Mouse (Mus musculus) CH12.LX (cell line): Measurements from ENCODE around the gene Emc4. TPM values are rescaled to one million over a fixed set of nuclear protein-coding genes. Genes with fewer than 3 reads are reported as not detected.

ENCODE experiments used
- DNase-seq: peaks from one replicate; pipeline ENCODE4 v3.0.0-alpha.2; 2013; ENCODE audit errors: extremely low read depth
- H3K27ac ChIP-seq: 2 replicates; pipeline ENCODE4 v1.5.1; 2012; ENCODE audit warnings: low read depth, mild to moderate bottlenecking, control low read depth, moderate library complexity; ENCODE audit not compliant: insufficient read depth
- H3K27me3 ChIP-seq: replicated peaks from 2 replicates; pipeline ENCODE3; 2012; ENCODE audit warnings: inconsistent platforms
- H3K36me3 ChIP-seq, 2 experiments: replicated peaks in 1 of 2; 2 replicates each; pipeline versions ENCODE3 to v1.6.1; 2012; ENCODE audit warnings: inconsistent platforms in 1 of 2, low read length in 1 of 2, mild to moderate bottlenecking in 1 of 2, mixed read lengths in 1 of 2, moderate library complexity in 1 of 2; ENCODE audit not compliant: control insufficient read depth in 1 of 2, insufficient read depth in 1 of 2
- H3K4me1 ChIP-seq, 2 experiments: 2 replicates each; pipeline ENCODE4 v1.6.1; 2012; ENCODE audit warnings: inconsistent platforms in 1 of 2, moderate library complexity in 1 of 2; ENCODE audit not compliant: insufficient read depth in 2 of 2, control insufficient read depth in 1 of 2
- H3K4me2 ChIP-seq: 2 replicates; pipeline ENCODE4 v1.6.1; 2012; ENCODE audit warnings: low read depth, mild to moderate bottlenecking, control low read depth; ENCODE audit not compliant: poor library complexity, insufficient read depth, severe bottlenecking
- H3K4me3 ChIP-seq, 3 experiments: fragments of 150-350 bp in 1 of 3; sonication (generic) in 1 of 3; replicated peaks in 1 of 3; 2 replicates each; pipeline versions ENCODE3 to v1.5.1; 2011 to 2012; ENCODE audit warnings: low read depth in 2 of 3, low read length in 2 of 3, mild to moderate bottlenecking in 2 of 3, moderate library complexity in 2 of 3, control low read depth in 1 of 3, improper control_type of control experiment in 1 of 3, inconsistent platforms in 1 of 3, mixed read lengths in 1 of 3; ENCODE audit not compliant: poor library complexity in 1 of 3
- H3K79me2 ChIP-seq: replicated peaks from 2 replicates; pipeline ENCODE4 v1.6.1; 2012; ENCODE audit warnings: mild to moderate bottlenecking, moderate library complexity; ENCODE audit not compliant: control insufficient read depth, poor library complexity, insufficient read depth, severe bottlenecking; ENCODE audit errors: extremely low read depth
- H3K9ac ChIP-seq: 2 replicates; pipeline ENCODE4 v1.6.1; 2012; ENCODE audit warnings: low read depth, mild to moderate bottlenecking, control low read depth, moderate library complexity; ENCODE audit not compliant: insufficient read depth
- H3K9me3 ChIP-seq: replicated peaks from 2 replicates; pipeline ENCODE3; 2012; ENCODE audit warnings: low read length, inconsistent platforms, mixed read lengths
- E2F4 ChIP-seq: IDR thresholded peaks from 2 replicates; pipeline ENCODE4 v1.6.1; 2011; ENCODE audit warnings: low read depth, low read length, improper control_type of control experiment; ENCODE audit not compliant: insufficient replicate concordance
- ELF1 ChIP-seq: IDR thresholded peaks from 2 replicates; pipeline ENCODE4 v1.6.1; 2014; ENCODE audit warnings: low read depth, mild to moderate bottlenecking, inconsistent platforms, low read length, improper control_type of control experiment
- HCFC1 ChIP-seq: IDR thresholded peaks from 2 replicates; pipeline ENCODE4 v1.6.1; 2012; ENCODE audit warnings: low read depth, mild to moderate bottlenecking, inconsistent platforms, low read length, improper control_type of control experiment
- IRF4 ChIP-seq: IDR thresholded peaks from 2 replicates; pipeline ENCODE4 v1.6.1; 2014; ENCODE audit warnings: low read depth, mild to moderate bottlenecking, inconsistent platforms, low read length, improper control_type of control experiment
- MAZ ChIP-seq: IDR thresholded peaks from 2 replicates; pipeline ENCODE4 v1.6.1; 2012; ENCODE audit warnings: low read depth, mild to moderate bottlenecking, inconsistent platforms, low read length, improper control_type of control experiment, moderate library complexity
- MXI1 ChIP-seq: IDR thresholded peaks from 2 replicates; pipeline ENCODE4 v1.6.1; 2011; ENCODE audit warnings: mild to moderate bottlenecking, low read depth, low read length, improper control_type of control experiment
- NRF1 ChIP-seq: IDR thresholded peaks from 2 replicates; pipeline ENCODE4 v1.6.1; 2014; ENCODE audit warnings: low read depth, mild to moderate bottlenecking, inconsistent platforms, low read length, improper control_type of control experiment, moderate library complexity
- POLR2AphosphoS2 ChIP-seq: IDR thresholded peaks from 2 replicates; pipeline ENCODE4 v1.6.1; 2011; ENCODE audit warnings: low read depth, low read length, improper control_type of control experiment
- RCOR1 ChIP-seq: conservative IDR thresholded peaks from 2 replicates; pipeline ENCODE4 v1.6.1; 2012; ENCODE audit warnings: low read depth, mild to moderate bottlenecking, inconsistent platforms, low read length, improper control_type of control experiment
- TBP ChIP-seq: conservative IDR thresholded peaks from 2 replicates; pipeline ENCODE4 v1.6.1; 2011; ENCODE audit warnings: low read depth, low read length, improper control_type of control experiment
- USF2 ChIP-seq: conservative IDR thresholded peaks from 2 replicates; pipeline ENCODE4 v1.6.1; 2011; ENCODE audit warnings: low read depth, low read length, improper control_type of control experiment
- ZC3H11A ChIP-seq: IDR thresholded peaks from 2 replicates; pipeline ENCODE4 v1.6.1; 2012; ENCODE audit warnings: low read depth, mild to moderate bottlenecking, inconsistent platforms, low read length, improper control_type of control experiment
- dilution Hi-C: fragments of 300-500 bp; cut with MboI; formaldehyde crosslinking; loops from 2 replicates; pipeline ENCODE4 v1.14.3; 2020; ENCODE audit warnings: low sequenced_read_pairs; ENCODE audit not compliant: extremely low pct_unique_long_range_greater_than_20kb, extremely low pct_ligation_motif_present
- in situ Hi-C: fragments of 300-500 bp; cut with MboI; formaldehyde crosslinking; loops from 3 replicates; pipeline ENCODE4 v1.14.3; 2019; ENCODE audit warnings: low sequenced_read_pairs, low pct_ligation_motif_present, low pct_unique_long_range_greater_than_20kb, mixed read lengths
- polyA plus RNA-seq: library from polyadenylated mRNA; unstranded; fragments of >175 nt; gene quantifications from 2 replicates; pipeline ENCODE4 v1.2.1, GENCODE M21; 2012; ENCODE audit warnings: low read depth; ENCODE audit not compliant: insufficient read length
- total RNA-seq, 2 experiments: library from RNA; depleted of rRNA; stranded (reverse); fragments of 300-350 nt in 1 of 2; fragments of >200 nt in 1 of 2; gene quantifications; 2 replicates each; pipeline ENCODE4 v1.2.3; 2012 to 2014

Emc4 gene
- total and polyA plus RNA-seq, 3 experiments = 86.8 to 125 (median 108) TPM

DNA sequence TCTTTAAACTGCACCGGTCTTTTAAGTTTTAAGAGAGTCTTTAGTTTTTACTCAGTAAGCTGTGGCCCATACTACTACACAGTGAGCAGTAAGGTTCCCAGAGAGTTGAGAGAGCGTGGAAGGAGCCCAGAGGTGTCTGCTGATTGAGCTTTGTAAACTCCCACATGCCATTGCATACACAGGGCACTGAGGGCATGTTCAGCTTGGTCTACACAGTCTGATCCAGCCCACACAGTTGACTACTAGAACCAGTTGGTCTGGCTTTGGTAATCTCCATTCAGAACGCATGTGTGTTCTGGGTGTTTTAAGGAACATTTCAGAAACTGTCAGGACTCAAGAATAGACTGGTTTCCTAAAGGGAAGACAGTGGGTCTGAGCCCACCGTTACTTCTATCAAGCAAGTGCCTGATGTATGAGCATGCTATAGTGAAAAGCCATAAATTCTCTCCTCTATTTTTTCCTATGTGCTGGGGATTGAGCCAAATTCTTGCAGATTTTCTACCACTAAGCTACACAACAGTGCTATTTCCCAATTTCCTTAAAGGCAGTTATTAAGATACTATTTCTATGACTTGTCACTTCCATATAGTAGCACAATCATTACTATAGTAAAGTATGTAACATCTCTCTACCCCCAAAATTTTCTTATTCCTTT is 23.6 kb upstream of the Emc4 start:
- Histone ChIP-seq H3K4me3 (no peak overlapping the region), H3K4me2 (no peak overlapping the region), H3K27me3 (no peaks in the 10 kb centered on the region), H3K27ac (no peak overlapping the region), H3K36me3 (peaks cover 0 to 21% of the 10 kb centered on the region in 2 experiments), H3K79me2 (peaks cover 40% of the 10 kb centered on the region), H3K9me3 (no peaks in the 10 kb centered on the region), H3K9ac (no peak overlapping the region), H3K4me1 (peaks cover 0 to 9% of the 10 kb centered on the region in 2 experiments; a peak in 2 of 4 replicates)
- no peak for TF ChIP-seq RCOR1
- no peak for TF ChIP-seq HCFC1
- no peak for TF ChIP-seq ZC3H11A
- dilution Hi-C loops (no loop called here), in situ Hi-C loops (no loop called here)
- no peak for DNase-seq

- no peak overlapping the region for H3K4me3 ChIP-seq
- peaks cover 0 to 22% of the 10 kb centered on the region in 2 experiments for H3K36me3 ChIP-seq
- H3K9ac ChIP-seq = no peak overlapping the region
- dilution Hi-C loops (no loop called here), in situ Hi-C loops (no loop called here)
- peaks cover 36% of the 10 kb centered on the region for H3K79me2 ChIP-seq
- no peak overlapping the region for H3K27ac ChIP-seq
- TF ChIP-seq MXI1 = no peak
- TF ChIP-seq E2F4 = no peak
- no peaks in the 10 kb centered on the region for H3K27me3 ChIP-seq
- DNase-seq = no peak
- peaks cover 0 to 6% of the 10 kb centered on the region in 2 experiments; a peak in 2 of 4 replicates for H3K4me1 ChIP-seq
- H3K4me2 ChIP-seq = no peak overlapping the region
- no peaks in the 10 kb centered on the region for H3K9me3 ChIP-seq
Measured at GRCm38 (mm10) chr2:112390843-112391242, 23.0 kb upstream of the Emc4 start.

DNA sequence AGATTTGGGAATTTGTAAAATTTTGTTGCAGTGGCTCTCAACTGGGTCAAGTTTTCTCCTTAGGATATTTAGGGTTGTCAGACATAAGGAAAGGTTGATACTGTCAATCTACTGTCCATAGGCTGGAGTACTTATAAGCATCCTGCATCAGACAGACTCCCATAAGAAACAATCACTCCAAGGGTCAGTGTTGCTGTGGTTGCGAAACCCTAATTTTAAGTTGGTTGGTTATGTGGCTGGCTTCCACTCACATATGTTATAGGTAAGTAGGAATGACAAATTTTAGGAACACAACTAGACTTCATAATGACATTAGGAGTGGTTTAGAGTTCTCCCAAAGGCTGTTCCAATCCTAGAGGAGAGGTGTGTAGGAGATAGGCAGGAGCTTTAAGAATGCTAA is 13.4 kb upstream of the Emc4 start:
- Histone ChIP-seq H3K27me3 (no peaks in the 10 kb centered on the region), H3K9ac (no peak overlapping the region), H3K4me3 (no peak overlapping the region), H3K27ac (no peak overlapping the region), H3K36me3 (peaks cover 0 to 12% of the 10 kb centered on the region in 2 experiments), H3K4me2 (no peak overlapping the region), H3K4me1 (peaks cover 0 to 27% of the 10 kb centered on the region in 2 experiments; a peak in 2 of 4 replicates), H3K79me2 (peaks cover 52% of the 10 kb centered on the region), H3K9me3 (no peaks in the 10 kb centered on the region)
- dilution Hi-C loops = no loop called here
- TF ChIP-seq TBP (no peak), POLR2AphosphoS2 (no peak), E2F4 (no peak), USF2 (no peak), ELF1 (no peak), NRF1 (no peak), MAZ (no peak), IRF4 (no peak), RCOR1 (no peak)
- in situ Hi-C loops = no loop called here
- DNase-seq = no peak
